In genomic region chr5:73630141-73630540, GRCm38 (mm10) we compare ENCODE assay signal across 15 mouse cellular contexts. TPM values are rescaled to one million over a fixed set of nuclear protein-coding genes. Genes with fewer than 3 reads are reported as not detected.
DNase-seq lines count a peak whose midpoint lies in the region; ATAC-seq and TF ChIP-seq lines count a peak whose summit lies in the region.
"Had no signal": no experiment of that assay in that cellular context is flagged by ENCODE, and none has a peak within 500 bp of the region (broad histone marks: within the 10 kb centered on the region; RNA-seq: fewer than 3 reads in every experiment).

No protein-coding gene starts in this region.

- H3K27me3 ChIP-seq in liver, postnatal 0 days (ENCODE audit: insufficient read depth, low read length) = no peaks in the 10 kb centered on the region
- H3K27me3 ChIP-seq in forebrain, embryonic 12.5 days = no peaks in the 10 kb centered on the region
- H3K27me3 ChIP-seq: embryonic facial prominence, embryonic 12.5 days; neural tube, embryonic 13.5 days had no signal

- peak; percentile 98 for ATAC-seq in hematopoietic stem cell, adult 5-6 weeks (replicated peaks in 1 of 2; ENCODE audit: insufficient read depth in 1 of 2, low FRiP score in 2 of 2, low TSS enrichment in 1 of 2, low read depth in 1 of 2, poor library complexity in 2 of 2, severe bottlenecking in 2 of 2)
- ATAC-seq in liver, postnatal 0 days = peak; percentile 70
- ATAC-seq in forebrain, embryonic 12.5 days (ENCODE audit: low FRiP score) = no peak
- ATAC-seq: forebrain, embryonic 16.5 days; hindbrain, embryonic 16.5 days had no signal

- TF ChIP-seq EP300 in liver, postnatal 0 days (IDR thresholded peaks at IDR 0.05; ENCODE audit: low read depth) = no peak

- no peaks in the 10 kb centered on the region for H3K9me3 ChIP-seq in liver, postnatal 0 days (ENCODE audit: low read length)
- no peaks in the 10 kb centered on the region for H3K9me3 ChIP-seq in forebrain, embryonic 12.5 days
- H3K9me3 ChIP-seq: embryonic facial prominence, embryonic 12.5 days had no signal

- peak overlapping the region; percentile 22; the same call in 1 of the 2 replicates for H3K4me2 ChIP-seq in liver, postnatal 0 days (ENCODE audit: low read depth, low read length)
- H3K4me2 ChIP-seq in forebrain, embryonic 12.5 days = no peak overlapping the region
- H3K4me2 ChIP-seq: embryonic facial prominence, embryonic 12.5 days; midbrain, embryonic 11.5 days; neural tube, embryonic 13.5 days had no signal

- H3K27ac ChIP-seq in liver, postnatal 0 days (ENCODE audit: low read depth) = no peak overlapping the region
- no peak overlapping the region for H3K27ac ChIP-seq in forebrain, embryonic 12.5 days
- H3K27ac ChIP-seq: embryonic facial prominence, embryonic 12.5 days; neural tube, embryonic 13.5 days had no signal

- 19% methylated on average over 5 of the region's 5 CpGs for WGBS in liver, postnatal 0 days (ENCODE audit: insufficient replicate concordance)
- WGBS in forebrain, embryonic 12.5 days = 85% methylated on average over 5 of the region's 5 CpGs

- DNase-seq in MEL-GATA-1-ER (ENCODE audit: extremely low read depth, low read depth) (peak; percentile 93), adipocyte (ENCODE audit: low spot score) (no peak)
- no peak for DNase-seq in liver, postnatal 0 days
- peak; percentile 58 for DNase-seq in thymus, postnatal 0 days (ENCODE audit: low spot score)
- DNase-seq in ovary, postnatal 14 days (ENCODE audit: low spot score) = no peak
- DNase-seq: adrenal gland, postnatal 14 days; cerebellum, adult 18-20 months; gastrocnemius, postnatal 25 days had no signal

- no peak for TF ChIP-seq CTCF in liver, postnatal 0 days (IDR thresholded peaks at IDR 0.05; ENCODE audit: low read depth)

- peaks cover 3% of the 10 kb centered on the region; the same call in 1 of the 2 replicates for H3K4me1 ChIP-seq in liver, postnatal 0 days (ENCODE audit: insufficient read depth)
- peaks cover 9% of the 10 kb centered on the region for H3K4me1 ChIP-seq in forebrain, embryonic 12.5 days
- H3K4me1 ChIP-seq: embryonic facial prominence, embryonic 12.5 days had no signal

- H3K4me3 ChIP-seq in liver, postnatal 0 days (ENCODE audit: low read depth, low read length) = no peak overlapping the region
- no peak overlapping the region for H3K4me3 ChIP-seq in forebrain, embryonic 12.5 days (replicated peaks)
- H3K4me3 ChIP-seq: embryonic facial prominence, embryonic 12.5 days; neural tube, embryonic 13.5 days had no signal

- no peak overlapping the region for H3K9ac ChIP-seq in liver, postnatal 0 days (replicated peaks)
- no peak overlapping the region for H3K9ac ChIP-seq in forebrain, embryonic 12.5 days
- H3K9ac ChIP-seq: embryonic facial prominence, embryonic 12.5 days; neural tube, embryonic 13.5 days had no signal

- no peaks in the 10 kb centered on the region for H3K36me3 ChIP-seq in liver, postnatal 0 days (replicated peaks; ENCODE audit: insufficient read depth, low read length)
- peaks cover 16% of the 10 kb centered on the region for H3K36me3 ChIP-seq in forebrain, embryonic 12.5 days (replicated peaks)

RNA-seq across cellular contexts. Expression of gene Lrrc66, which starts 2.2 kb away (rescaled TPM):
- 1.1 and 2.4 TPM in 2 replicates for total RNA-seq in hematopoietic stem cell, adult 5-6 weeks (2017)
- polyA plus RNA-seq in liver, postnatal 0 days (2015; fragmentation: Nextera tagmentation; extraction: Ambion mirVana) = not detected in 2 replicates
- 0.44 and 0.64 TPM in 2 replicates for polyA plus RNA-seq in thymus, postnatal 0 days (2015; fragmentation: Nextera tagmentation; extraction: Ambion mirVana)
- polyA plus RNA-seq in forebrain, embryonic 12.5 days (2016; fragmentation: Nextera tagmentation; extraction: Ambion mirVana) = not detected in 2 replicates
- total RNA-seq: adrenal gland, postnatal 14 days; gastrocnemius, postnatal 25 days had no signal
- polyA plus RNA-seq: forebrain, embryonic 16.5 days; hindbrain, embryonic 16.5 days; neural tube, embryonic 13.5 days had no signal

RNA-seq across cellular contexts. Expression of gene Sgcb, which starts 17.4 kb away (rescaled TPM):
- 5.8 and 6.5 TPM in 2 replicates for total RNA-seq in hematopoietic stem cell, adult 5-6 weeks (2017)
- 2.1 and 2.3 TPM in 2 replicates for polyA plus RNA-seq in liver, postnatal 0 days (2015; fragmentation: Nextera tagmentation; extraction: Ambion mirVana)
- 9.5 and 11.0 TPM in 2 replicates for polyA plus RNA-seq in thymus, postnatal 0 days (2015; fragmentation: Nextera tagmentation; extraction: Ambion mirVana)
- 19.2 and 22.1 TPM in 2 replicates for polyA plus RNA-seq in forebrain, embryonic 12.5 days (2016; fragmentation: Nextera tagmentation; extraction: Ambion mirVana)

RNA-seq across cellular contexts. Expression of gene Spata18, which starts 21.0 kb away (rescaled TPM):
- total RNA-seq in hematopoietic stem cell, adult 5-6 weeks (2017) = 0.25 TPM in 1 of 2 replicates, not detected in the other
- not detected in 2 replicates for polyA plus RNA-seq in liver, postnatal 0 days (2015; fragmentation: Nextera tagmentation; extraction: Ambion mirVana)
- polyA plus RNA-seq in thymus, postnatal 0 days (2015; fragmentation: Nextera tagmentation; extraction: Ambion mirVana) = 0.17 and 0.27 TPM in 2 replicates
- 0.13 TPM in 1 of 2 replicates, not detected in the other for polyA plus RNA-seq in forebrain, embryonic 12.5 days (2016; fragmentation: Nextera tagmentation; extraction: Ambion mirVana)
- total RNA-seq: adrenal gland, postnatal 14 days; gastrocnemius, postnatal 25 days had no signal

Comparison
In these comparisons a context has a peak if more than half of its experiments do, and no peak if none do; other contexts are left out.
1. DNase-seq: peak in MEL-GATA-1-ER (single experiment) and thymus, postnatal 0 days (single experiment); none in liver, postnatal 0 days (single experiment), ovary, postnatal 14 days (single experiment) and adipocyte (single experiment).